Mouse (Mus musculus) left cerebral cortex, adult 2 months (tissue): ENCODE measurements around the gene Rps25. TPM values are rescaled to one million over a fixed set of nuclear protein-coding genes. Genes with fewer than 3 reads are reported as not detected.
"Not testable (repeated sequence)": the region's sequence is repeated elsewhere in the genome, so short reads cannot be mapped to it uniquely, and the experiment has no call there.

Experiments used
- DNase-seq, 2 experiments: peaks; one replicate each; pipeline ENCODE4 v3.0.0; 2021 to 2022; ENCODE audit warnings: low spot score in 2 of 2, mixed read lengths in 1 of 2; ENCODE audit errors: extremely low spot score in 1 of 2
- H3K27ac ChIP-seq: fragments of 200-600 bp; 2 replicates; pipeline ENCODE4 v1.8.1; 2022
- H3K4me3 ChIP-seq: fragments of 200-600 bp; 2 replicates; pipeline ENCODE4 v1.8.1; 2022
- CTCF ChIP-seq: fragments of 200-600 bp; IDR thresholded peaks from 2 replicates; pipeline ENCODE4 v1.8.1; 2022; ENCODE audit warnings: antibody characterized with exemption, mild to moderate bottlenecking, moderate library complexity
- intact Hi-C: fragments of 180-260 bp; cut with DNase I; formaldehyde crosslinking; loops from one replicate; pipeline ENCODE4 v1.15.1; 2025
- total RNA-seq, 2 experiments: library from RNA; stranded (reverse); gene quantifications; 2 replicates each; pipeline ENCODE4 v1.2.3; 2021

Rps25 gene
- total RNA-seq, 2 experiments from 2014 or later, result 644 to 664 TPM

DNA sequence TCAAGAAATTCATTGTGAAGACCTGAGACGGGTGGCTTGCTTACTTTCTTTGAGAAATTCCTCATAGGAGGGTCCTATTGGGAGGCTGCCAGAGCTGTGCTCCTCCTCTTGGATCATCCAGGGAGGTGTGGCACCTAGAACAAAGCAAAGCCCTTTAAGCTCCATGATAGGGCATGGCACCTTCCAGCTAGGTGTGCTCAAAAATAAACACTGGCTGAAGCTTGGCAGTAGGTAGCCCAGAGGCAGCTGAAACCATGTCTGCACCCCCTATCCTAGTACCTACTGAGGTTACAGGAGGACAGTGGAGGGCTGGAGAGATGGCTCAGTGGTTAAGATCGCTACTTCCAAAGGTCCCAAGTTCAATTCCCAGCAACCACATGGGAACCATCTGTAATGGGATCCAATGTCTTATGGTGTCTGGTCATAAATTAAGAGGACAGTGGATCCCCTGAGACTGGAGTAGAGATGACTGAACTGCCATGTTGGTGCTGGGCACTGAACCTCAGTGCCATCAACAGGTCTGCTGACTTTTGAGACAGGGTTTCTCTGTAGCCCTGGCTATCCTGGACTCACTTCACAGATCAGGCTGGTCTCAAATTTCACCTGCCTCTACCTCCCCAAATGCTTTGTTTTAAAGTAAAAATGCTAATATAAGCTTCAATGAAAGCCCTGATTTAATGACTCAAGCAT lies 3.9 kb downstream of the Rps25 start:
- DNase-seq, result no peak

GRCm38 (mm10) chr9:44411601-44412130 lies 4.7 kb downstream of the Rps25 start:
- no peak for TF ChIP-seq CTCF
- Histone ChIP-seq H3K4me3 (no peak overlapping the region), H3K27ac (no peak overlapping the region)
- no peak for DNase-seq
- intact Hi-C loops, result no loop called here

More for the DNA sequence above, 3.9 kb downstream of the Rps25 start:
- no peak overlapping the region for H3K27ac ChIP-seq
- TF ChIP-seq CTCF, result no peak
- intact Hi-C loops, result no loop called here
- H3K4me3 ChIP-seq, result no peak overlapping the region

DNA sequence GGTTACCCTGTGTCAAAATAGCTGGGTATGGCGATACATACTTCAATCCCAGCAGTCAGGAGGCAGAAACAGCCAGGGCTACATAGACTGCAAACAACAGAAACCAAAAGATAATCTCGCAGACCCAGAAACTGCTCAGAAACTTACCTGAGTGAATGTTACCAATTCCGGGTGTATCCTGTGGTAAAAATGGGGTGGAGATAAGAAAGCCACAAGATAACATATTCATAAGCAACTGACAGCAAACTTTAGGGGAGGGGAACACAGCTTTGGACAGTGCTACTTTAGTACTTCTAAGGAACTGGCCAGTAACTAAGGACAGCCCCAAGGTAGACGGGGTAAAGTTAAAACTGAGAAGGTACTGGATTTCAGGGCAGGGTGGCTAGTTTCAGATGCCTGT lies 5.4 kb downstream of the Rps25 start:
- H3K27ac ChIP-seq, result no peak overlapping the region
- intact Hi-C loops, result no loop called here
- TF ChIP-seq CTCF, result no peak
- H3K4me3 ChIP-seq, result no peak overlapping the region
- no peak for DNase-seq

DNA sequence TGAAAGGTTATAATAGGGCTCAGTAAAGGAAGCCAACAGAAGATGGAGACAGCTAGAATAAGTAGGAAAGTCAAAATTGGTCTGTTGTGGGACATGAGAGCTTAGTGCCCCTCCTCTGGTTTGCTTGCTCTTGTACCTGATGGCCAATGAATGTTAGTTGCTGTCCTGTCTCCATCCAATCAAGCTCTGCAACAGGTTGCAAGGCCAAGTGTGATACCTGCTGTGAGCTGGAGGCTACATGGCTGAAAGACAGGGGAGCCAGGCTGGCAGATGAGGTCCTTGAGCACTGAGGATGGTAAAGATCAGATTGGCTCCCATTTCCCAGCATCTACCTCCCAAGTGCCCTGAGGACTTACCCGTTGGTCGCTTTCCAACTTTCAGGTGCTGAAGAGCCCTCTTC lies 5.8 kb downstream of the Rps25 start:
- no peak for TF ChIP-seq CTCF
- H3K27ac ChIP-seq, result no peak overlapping the region
- intact Hi-C loops, result no loop called here
- no peak overlapping the region for H3K4me3 ChIP-seq
- DNase-seq, result no peak

DNA sequence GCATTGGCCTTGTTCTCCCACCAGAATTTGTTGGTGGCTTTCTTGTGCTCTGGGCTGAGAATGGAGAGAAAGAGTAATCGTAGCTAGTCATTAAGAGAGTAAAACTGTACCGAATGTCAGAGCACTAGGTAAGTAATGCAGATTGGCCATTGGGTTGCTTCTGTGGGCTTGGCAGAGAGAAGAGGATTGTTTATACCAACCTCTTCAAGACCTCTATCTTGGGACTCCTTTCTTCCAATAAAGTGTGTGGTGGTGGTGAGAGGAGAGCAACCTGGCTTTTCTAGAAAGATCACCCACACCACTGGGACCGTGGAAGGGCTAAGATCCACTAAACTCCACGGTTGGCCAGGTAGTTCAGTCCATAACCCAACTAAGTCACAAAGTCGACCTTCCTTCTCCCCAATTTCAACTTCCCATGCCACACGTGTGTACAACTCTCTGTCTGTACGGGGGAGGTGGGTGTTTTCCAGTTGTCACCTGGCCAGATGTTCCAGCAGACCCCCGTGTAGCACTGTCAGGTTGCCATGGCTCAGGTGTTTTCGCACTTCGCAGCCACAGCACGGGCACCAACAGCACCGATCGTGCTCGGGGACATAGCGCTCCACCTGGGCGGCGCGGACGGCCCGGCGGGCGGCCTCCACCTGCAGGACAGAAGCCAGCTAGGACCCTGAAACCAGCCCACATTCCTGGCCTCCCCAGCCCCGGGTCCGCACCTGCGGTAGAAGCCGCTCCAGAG lies 10.4 kb downstream of the Rps25 start:
- Histone ChIP-seq H3K4me3 (peak overlapping the region; percentile 79), H3K27ac (peak overlapping the region; percentile 88)
- no peak for TF ChIP-seq CTCF
- no peak for DNase-seq
- intact Hi-C loops, result no loop called here

- peak; percentile 94 to 96 for DNase-seq
- Histone ChIP-seq H3K27ac (peak overlapping the region; percentile 88), H3K4me3 (peak overlapping the region; percentile 79)
- intact Hi-C loops, result no loop called here
- TF ChIP-seq CTCF, result peak; percentile 93
These were observed 11.0 kb downstream of the Rps25 start for GRCm38 (mm10) chr9:44417892-44418363.

- DNase-seq, result no peak
- Histone ChIP-seq H3K4me3 (peak within 1 kb of the TSS; percentile 79), H3K27ac (peak within 1 kb of the TSS; percentile 88)
- intact Hi-C loops, result no loop called here
- no peak for TF ChIP-seq CTCF
These were observed 11.8 kb downstream of the Rps25 start, which contains the start of gene Ccdc84 for GRCm38 (mm10) chr9:44418519-44419385. Ccdc84 (minus strand) TSS chr9:44418569.

GRCm38 (mm10) chr9:44419730-44420129 lies 12.8 kb downstream of the Rps25 start:
- DNase-seq, H3K27ac ChIP-seq, intact Hi-C loops, H3K4me3 ChIP-seq: not testable (repeated sequence)

DNA sequence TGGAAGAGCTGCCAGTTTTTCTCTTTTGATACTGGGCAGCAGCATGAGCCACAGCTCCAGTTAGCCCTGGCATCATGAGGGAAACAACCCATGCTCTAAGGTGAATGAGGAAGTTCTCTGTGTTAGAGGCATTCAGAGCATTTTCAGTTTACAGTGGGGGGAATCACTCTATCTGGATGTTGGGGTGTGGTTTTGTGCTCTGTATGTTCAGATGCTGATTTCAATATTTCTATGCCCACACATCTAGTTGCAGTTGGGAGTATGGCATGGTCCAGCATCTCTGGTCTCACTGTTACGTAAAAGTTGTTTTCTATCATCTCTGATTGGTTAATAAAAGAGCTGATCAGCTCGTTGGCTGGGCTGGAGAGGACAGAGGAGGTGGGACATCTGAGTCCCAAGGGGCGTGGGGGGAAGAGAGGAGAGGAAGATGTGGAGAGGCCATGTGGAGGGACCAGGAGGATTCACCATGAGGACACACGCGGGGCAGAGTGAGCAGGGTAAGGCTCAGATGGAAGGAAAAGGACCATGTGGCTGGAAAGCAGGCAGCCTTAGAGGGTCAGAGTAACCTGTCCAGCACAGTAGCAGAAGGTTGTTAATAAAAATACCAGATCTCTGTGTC lies 13.4 kb downstream of the Rps25 start:
- DNase-seq, result no peak
- intact Hi-C loops, result no loop called here
- TF ChIP-seq CTCF, result no peak
- no peak overlapping the region for H3K27ac ChIP-seq
- no peak overlapping the region for H3K4me3 ChIP-seq

DNA sequence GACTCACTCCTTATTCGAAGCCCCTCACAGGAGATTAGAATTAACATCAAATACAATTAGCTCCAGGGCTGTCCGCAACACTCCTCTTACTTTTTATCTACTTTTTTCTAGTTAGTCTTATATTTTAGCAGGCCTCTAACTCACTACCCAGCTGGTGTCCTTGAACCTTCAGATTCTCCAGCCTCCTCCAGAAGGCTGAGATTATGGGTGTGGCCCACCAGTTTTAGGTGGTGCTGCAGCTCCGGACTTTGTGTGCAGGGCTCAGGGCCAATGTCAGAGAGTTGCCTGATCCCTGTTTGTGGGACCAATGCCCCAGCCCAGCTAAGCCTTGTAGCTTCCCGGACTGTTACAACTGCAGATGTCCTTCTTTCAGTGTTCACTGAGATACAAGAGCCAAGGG lies 16.6 kb downstream of the Rps25 start:
- Histone ChIP-seq H3K4me3 (no peak overlapping the region), H3K27ac (no peak overlapping the region)
- no peak for TF ChIP-seq CTCF
- no peak for DNase-seq
- intact Hi-C loops, result no loop called here

DNA sequence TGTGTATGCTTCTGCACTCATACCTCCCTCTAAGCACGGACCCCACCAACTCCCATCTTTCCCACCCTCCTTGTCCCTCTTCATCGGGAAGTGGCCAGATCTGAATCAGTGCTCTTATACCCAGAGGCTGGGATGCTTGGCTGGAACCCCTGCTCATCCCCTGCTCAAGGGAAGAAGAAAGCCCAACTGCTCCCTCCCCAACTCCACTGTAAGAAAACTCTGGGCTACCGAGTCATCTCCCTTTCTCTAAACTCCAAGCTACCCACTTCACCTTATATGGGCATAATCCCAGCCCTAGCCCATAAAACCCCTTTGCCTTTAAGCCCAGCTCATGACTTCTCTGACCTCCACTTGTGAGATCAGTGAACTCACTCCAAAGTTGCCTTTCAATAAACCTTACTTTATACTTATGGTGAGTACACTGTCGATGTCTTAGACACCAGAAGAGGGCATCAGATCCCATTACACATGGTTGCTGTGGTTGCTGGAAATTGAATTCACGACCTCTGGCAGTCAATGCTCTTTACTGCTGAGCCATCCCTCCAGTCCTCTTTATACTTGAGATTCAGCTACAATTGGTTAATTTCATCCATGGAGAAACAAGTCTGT lies 25.7 kb downstream of the Rps25 start:
- no peak; the same call in 1 of the 2 replicates for TF ChIP-seq CTCF
- H3K4me3 ChIP-seq, result no peak overlapping the region
- no peak overlapping the region for H3K27ac ChIP-seq
- no peak for DNase-seq
- intact Hi-C loops, result no loop called here
